Mouse (Mus musculus) testis, adult 2 months (tissue): ENCODE measurements around the gene Wbp2nl.
A peak's percentile ranks its signal among the peaks of the same experiment; 100 is the strongest.

ENCODE experiments used
- CTCF ChIP-seq: fragments of 200-500 bp; IDR thresholded peaks from 2 replicates; pipeline ENCODE4 v1.5.1; 2012; ENCODE audit warnings: low read depth, mild to moderate bottlenecking, inconsistent platforms, low read length, moderate library complexity; ENCODE audit not compliant: control insufficient read depth, insufficient read depth, insufficient replicate concordance
- POLR2A ChIP-seq: fragments of 200-500 bp; IDR thresholded peaks from 2 replicates; pipeline ENCODE4 v1.6.1; 2012; ENCODE audit warnings: low read depth, mild to moderate bottlenecking, inconsistent platforms, low read length, moderate library complexity; ENCODE audit not compliant: control insufficient read depth

DNA sequence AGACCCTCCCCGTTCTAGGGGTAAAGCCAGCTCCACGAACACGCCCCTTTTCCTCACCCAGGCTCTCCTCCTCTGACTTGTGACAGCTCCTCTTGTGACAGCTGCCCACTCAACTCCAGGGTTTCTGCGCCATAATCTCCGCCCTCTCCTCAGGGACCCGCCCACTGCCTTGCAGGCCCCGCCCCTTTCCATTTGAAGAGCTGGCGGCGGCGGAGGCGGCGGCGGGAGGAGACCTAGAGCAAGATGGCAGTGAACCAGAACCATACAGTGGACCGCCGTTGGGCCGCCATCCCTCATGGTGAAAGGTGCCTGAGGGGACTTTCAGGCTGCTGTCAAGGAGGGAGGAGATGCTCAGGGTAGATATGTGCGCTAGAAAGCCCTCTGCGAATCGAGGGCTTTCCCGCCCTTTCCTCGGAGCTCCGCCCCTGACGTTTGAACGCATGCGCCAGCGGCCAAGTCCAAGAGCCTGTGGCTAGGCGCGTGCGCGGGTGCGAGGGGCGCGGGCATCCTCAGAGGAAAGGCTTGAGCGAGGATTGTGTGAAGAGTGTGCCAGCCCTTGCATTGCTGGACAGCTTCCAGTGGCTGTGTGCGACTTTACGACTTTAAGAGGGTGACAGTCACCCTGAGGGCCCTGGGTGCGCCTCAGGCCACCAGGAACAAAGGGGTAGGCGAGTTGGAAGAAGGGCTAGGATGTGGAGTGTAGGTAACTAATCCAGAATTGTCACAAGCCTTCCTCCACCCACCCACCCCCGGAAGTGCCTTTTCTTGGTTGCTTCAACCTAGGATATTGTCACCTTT, at the start of gene Wbp2nl:
- no peak for TF ChIP-seq CTCF
- TF ChIP-seq POLR2A = peak; percentile 33
